Mouse (Mus musculus) limb, embryonic 13.5 days (tissue): ENCODE results near the gene 1700021F05Rik. TPM values are rescaled to one million over a fixed set of nuclear protein-coding genes. Genes with fewer than 3 reads are reported as not detected.
"Not testable (repeated sequence)": the region's sequence is repeated elsewhere in the genome, so short reads cannot be mapped to it uniquely, and the experiment has no call there.

Source experiments
- ATAC-seq: fragments of 200-750 bp; cut with Nextera tagmentation; 2 replicates; pipeline ENCODE4 v1.8.0; 2017; ENCODE audit warnings: low read depth, moderate number of reproducible peaks, moderate TSS enrichment; ENCODE audit not compliant: low FRiP score
- H3K27ac ChIP-seq: fragments of 300-500 bp; sonication (generic); 2 replicates; pipeline ENCODE4 v1.5.1; 2015; ENCODE audit warnings: inconsistent platforms, mild to moderate bottlenecking, moderate library complexity
- H3K27me3 ChIP-seq: fragments of 300-500 bp; sonication (generic); 2 replicates; pipeline ENCODE4 v1.6.1; 2015; ENCODE audit warnings: mild to moderate bottlenecking, inconsistent platforms
- H3K36me3 ChIP-seq: fragments of 300-500 bp; sonication (generic); 2 replicates; pipeline ENCODE4 v1.6.1; 2015; ENCODE audit warnings: inconsistent platforms, mild to moderate bottlenecking, moderate library complexity
- H3K4me1 ChIP-seq: fragments of 300-500 bp; sonication (generic); 2 replicates; pipeline ENCODE4 v1.6.1; 2015; ENCODE audit warnings: inconsistent platforms
- H3K4me2 ChIP-seq: fragments of 300-500 bp; sonication (generic); replicated peaks from 2 replicates; pipeline ENCODE4 v1.6.1; 2015; ENCODE audit warnings: inconsistent platforms, mild to moderate bottlenecking, moderate library complexity
- H3K4me3 ChIP-seq: fragments of 300-500 bp; sonication (generic); 2 replicates; pipeline ENCODE4 v1.5.1; 2015; ENCODE audit warnings: moderate library complexity, mild to moderate bottlenecking, inconsistent platforms
- H3K9ac ChIP-seq: fragments of 300-500 bp; sonication (generic); 2 replicates; pipeline ENCODE4 v1.6.1; 2015; ENCODE audit warnings: mild to moderate bottlenecking, inconsistent platforms
- H3K9me3 ChIP-seq: fragments of 300-500 bp; sonication (generic); 2 replicates; pipeline ENCODE4 v1.6.1; 2016; ENCODE audit warnings: inconsistent platforms
- WGBS: fragments of 180-500 bp; shearing (Covaris S2); methylation state at CpG from one replicate; pipeline ENCODE4 v1.1.7; 2015; 5-methylcytosine and 5-hydroxymethylcytosine counted together
- polyA plus RNA-seq: library from polyadenylated mRNA; unstranded; fragments of >200 nt; fragmentation: Nextera tagmentation; extraction: Ambion mirVana; gene quantifications from 2 replicates; pipeline ENCODE4 v1.2.1, GENCODE M21; 2015

The 1700021F05Rik gene
- polyA plus RNA-seq, 1 experiment from 2014 or later: 53.8 TPM

DNA sequence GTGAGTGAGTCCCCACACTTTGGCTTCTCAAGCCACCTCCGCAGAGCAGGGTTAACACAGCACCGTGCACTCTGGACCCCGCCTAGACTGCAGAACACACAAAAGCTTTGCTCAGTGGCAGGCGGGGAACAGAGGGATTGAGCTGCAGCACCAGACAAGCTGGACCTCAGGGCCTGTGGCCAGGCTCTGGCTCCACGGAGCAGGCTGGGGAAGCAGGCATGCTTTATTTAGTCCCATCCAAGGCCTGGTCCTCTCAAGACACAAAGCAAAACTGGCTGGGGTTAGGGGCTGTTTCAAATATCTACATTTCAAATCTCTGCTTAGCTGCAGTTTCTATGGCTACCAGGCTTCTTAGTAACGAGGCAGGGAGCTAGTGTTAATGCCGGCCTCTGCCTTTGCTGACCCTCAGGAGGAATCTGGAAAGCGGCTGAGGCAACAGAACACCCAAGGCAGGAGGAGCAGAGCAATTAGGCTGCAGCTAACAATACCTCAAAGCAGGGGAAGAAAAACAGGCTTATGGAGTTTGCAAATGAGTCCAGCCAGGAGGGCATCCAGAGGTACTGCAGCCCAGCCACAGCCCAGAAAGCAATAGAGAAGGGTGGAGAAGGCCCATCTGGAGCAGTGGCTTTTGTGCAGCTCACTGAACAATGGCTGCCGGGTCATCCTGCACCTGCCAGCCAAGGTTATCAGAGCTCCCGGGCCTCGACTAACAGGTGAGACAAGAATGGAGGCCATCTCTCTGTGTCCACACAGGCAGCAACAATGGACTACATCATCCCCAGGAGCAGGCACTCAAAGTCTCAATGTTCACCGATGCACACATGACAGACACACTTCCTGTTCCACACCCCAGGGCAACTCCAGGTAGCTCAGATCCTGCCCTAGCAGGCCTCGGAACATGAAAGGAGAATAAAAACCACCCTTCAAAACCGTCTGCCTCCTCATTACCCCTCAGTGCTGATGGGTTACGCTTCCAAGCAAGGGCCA, 13.2 kb downstream of the 1700021F05Rik start:
- Histone ChIP-seq H3K4me1 (peaks cover 10% of the 10 kb centered on the region; the same call in 1 of the 2 replicates), H3K9ac (no peak overlapping the region), H3K27me3 (no peaks in the 10 kb centered on the region), H3K4me2 (no peak overlapping the region), H3K4me3 (no peak overlapping the region), H3K9me3 (no peaks in the 10 kb centered on the region), H3K27ac (peak overlapping the region; percentile 44; the same call in 1 of the 2 replicates), H3K36me3 (peaks cover 73% of the 10 kb centered on the region)
- 48% methylated on average over 15 of the region's 15 CpGs for WGBS
- ATAC-seq: peak; percentile 64; the same call in 1 of the 2 replicates

DNA sequence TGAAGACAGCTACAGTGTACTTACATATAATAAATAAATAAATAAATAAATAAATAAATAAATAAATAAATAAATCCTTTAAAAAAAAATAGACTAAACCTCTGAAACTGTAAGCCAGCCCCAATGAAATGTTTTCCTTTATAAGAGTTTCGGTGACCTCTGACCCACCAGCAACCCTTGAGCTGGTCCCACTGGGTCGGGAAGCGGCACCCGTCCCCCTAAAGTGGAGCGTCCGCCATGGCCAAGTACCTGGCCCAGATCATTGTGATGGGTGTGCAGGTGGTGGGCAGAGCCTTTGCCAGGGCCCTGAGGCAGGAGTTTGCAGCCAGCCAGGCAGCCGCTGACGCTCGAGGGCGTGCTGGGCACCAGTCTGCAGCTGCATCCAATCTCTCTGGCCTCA, 16.9 kb downstream of the 1700021F05Rik start, which contains the start of gene Gm9803:
TSS of gene Gm9803 (plus strand) at position 154 of the 400 bp plus-strand sequence.
- not testable (repeated sequence) for H3K9ac ChIP-seq, H3K9me3 ChIP-seq, H3K27ac ChIP-seq, H3K4me2 ChIP-seq, H3K4me3 ChIP-seq, H3K27me3 ChIP-seq, ATAC-seq
- 92% methylated on average over 10 of the region's 10 CpGs for WGBS
- Histone ChIP-seq H3K36me3 (peaks cover 38% of the 10 kb centered on the region), H3K4me1 (peaks cover 10% of the 10 kb centered on the region; the same call in 1 of the 2 replicates)

DNA sequence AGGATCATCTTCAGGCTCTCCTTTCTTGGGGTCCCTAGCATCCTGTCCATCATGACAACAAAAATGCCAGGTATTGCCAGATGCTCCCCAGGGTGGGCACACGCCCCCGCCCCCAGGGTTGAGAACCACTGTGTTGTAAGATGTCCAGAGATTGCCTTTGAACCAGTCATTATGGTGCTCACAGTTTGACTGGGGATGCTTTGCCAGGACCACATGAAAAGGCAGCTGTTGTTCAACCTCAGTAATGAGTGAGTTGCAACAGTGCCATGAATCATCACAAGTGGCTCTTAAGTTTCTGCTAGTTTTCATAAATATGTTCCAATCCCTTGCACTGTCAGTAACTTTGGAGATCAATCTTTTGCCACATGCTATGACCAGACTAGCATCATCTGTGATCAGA, 20.8 kb downstream of the 1700021F05Rik start:
- Histone ChIP-seq H3K27ac (no peak overlapping the region), H3K9me3 (no peaks in the 10 kb centered on the region), H3K4me1 (peaks cover 16% of the 10 kb centered on the region), H3K4me2 (no peak overlapping the region), H3K9ac (no peak overlapping the region), H3K27me3 (no peaks in the 10 kb centered on the region), H3K4me3 (no peak overlapping the region), H3K36me3 (peaks cover 14% of the 10 kb centered on the region)
- ATAC-seq: no peak
- WGBS: 96% methylated on average over 2 of the region's 2 CpGs

DNA sequence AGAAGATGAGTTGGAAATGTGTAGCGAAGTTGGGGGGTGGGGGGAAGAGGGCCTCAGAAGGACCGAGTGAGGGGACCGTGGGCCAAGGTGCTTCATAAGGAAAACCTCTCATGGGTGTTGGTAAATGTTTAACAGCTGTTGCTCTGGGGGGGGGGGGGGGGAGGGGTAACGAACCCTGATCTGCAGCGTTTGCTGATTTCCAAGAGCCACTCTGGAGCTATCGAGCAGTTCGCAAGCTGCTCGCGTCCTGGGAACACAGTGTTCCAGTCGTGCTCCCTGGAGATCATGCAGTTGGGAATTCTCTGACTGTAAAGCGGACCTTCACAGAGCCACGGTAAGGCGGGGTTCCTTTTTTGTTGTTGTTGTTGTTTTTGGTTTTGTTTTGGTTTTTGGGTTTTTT, 22.4 kb downstream of the 1700021F05Rik start:
- Histone ChIP-seq H3K27me3 (no peaks in the 10 kb centered on the region), H3K4me1 (peaks cover 16% of the 10 kb centered on the region), H3K9me3 (no peaks in the 10 kb centered on the region), H3K4me2 (0 out of 2 replicates have a peak overlapping the region, but pooled peaks have one; percentile 11), H3K4me3 (no peak overlapping the region), H3K27ac (no peak overlapping the region), H3K36me3 (peaks cover 19% of the 10 kb centered on the region), H3K9ac (no peak overlapping the region)
- ATAC-seq: 0 out of 2 replicates have a peak, but pooled peaks have one; percentile 21
- 58% methylated on average over 13 of the region's 13 CpGs for WGBS

DNA sequence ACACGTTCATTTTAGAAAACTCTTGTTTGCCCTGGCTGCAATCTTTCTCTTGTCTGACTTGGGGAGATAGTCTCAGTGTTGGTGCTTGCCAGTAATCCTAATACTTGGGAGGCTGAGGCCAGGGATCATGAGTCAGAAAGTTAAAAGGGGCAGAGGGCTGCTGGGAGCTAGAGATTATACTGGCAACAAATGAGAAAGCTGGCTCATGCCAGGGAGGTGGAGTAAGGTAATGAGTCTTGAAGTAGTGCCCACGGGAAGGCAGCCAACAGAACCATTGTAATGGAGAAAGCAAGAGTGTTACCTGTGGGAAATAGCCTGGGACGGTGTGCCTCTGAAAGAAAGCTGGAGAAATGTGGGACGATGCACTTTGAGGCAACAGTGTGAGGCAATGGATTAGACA, 23.0 kb downstream of the 1700021F05Rik start:
- Histone ChIP-seq H3K4me1 (peaks cover 16% of the 10 kb centered on the region), H3K9me3 (no peaks in the 10 kb centered on the region), H3K36me3 (peaks cover 24% of the 10 kb centered on the region), H3K27me3 (no peaks in the 10 kb centered on the region), H3K4me2 (no peak overlapping the region), H3K9ac (no peak overlapping the region), H3K27ac (peak overlapping the region; percentile 67), H3K4me3 (no peak overlapping the region)
- WGBS: 57% methylated on average over 4 of the region's 4 CpGs
- peak; percentile 42; the same call in 1 of the 2 replicates for ATAC-seq

DNA sequence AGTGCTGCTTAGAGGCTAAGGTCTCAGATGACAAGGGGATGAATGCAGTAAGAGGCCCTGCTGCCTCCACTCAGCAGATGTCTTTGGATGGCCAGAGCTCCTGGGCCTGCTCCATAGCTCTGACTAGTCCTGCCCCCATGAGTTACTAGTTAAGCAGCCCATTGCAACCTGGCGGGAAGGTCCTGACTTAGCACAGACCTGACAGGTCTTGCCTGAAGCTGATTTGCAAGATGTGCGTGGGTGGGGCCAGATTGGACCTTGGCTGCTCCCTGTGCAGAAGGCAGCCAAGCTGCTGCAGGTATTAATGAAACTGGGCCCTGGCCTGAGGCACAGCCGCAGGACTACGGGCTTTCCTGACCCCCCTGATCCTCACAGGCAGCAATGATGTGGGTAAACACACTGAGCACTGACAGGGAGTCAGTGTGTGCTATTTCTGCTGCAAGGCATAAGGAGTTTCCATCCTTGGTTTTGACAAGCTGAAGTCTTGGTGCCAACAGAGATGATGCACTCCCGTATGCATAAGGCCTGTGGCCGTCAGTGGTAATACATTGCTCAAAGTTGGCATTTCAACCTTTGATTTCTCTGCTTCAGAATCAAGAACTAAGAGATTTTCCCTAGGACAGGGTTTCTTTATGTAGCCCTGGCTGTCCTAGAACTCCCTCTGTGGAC, 23.7 kb downstream of the 1700021F05Rik start:
- Histone ChIP-seq H3K4me2 (no peak overlapping the region), H3K27me3 (no peaks in the 10 kb centered on the region), H3K9ac (no peak overlapping the region), H3K9me3 (no peaks in the 10 kb centered on the region), H3K36me3 (peaks cover 29% of the 10 kb centered on the region), H3K4me3 (no peak overlapping the region), H3K4me1 (peaks cover 16% of the 10 kb centered on the region), H3K27ac (0 out of 2 replicates have a peak overlapping the region, but pooled peaks have one; percentile 23)
- no peak for ATAC-seq
- WGBS: 73% methylated on average over 6 of the region's 6 CpGs

DNA sequence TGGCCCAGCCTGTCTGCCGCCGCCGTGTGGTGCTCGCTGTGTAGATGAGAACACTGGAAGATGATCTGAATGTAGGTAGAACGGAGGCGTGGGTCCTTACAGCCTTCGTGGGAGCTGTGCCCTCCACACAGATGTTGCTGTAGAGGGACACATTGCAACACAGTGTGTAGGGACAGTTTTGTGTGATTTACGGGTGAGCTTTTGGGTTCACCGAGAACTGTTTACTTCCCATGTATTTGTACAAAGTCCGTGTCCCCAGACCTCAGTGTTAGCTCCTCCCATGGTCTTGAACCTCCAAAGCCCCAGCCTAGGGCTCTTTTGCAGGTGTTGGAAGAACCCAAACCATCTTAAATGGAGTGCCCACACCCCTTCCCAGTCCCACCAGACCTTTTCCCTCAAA, 27.8 kb downstream of the 1700021F05Rik start:
- no peak overlapping the region for H3K27ac ChIP-seq
- H3K36me3 ChIP-seq: peaks cover 62% of the 10 kb centered on the region

DNA sequence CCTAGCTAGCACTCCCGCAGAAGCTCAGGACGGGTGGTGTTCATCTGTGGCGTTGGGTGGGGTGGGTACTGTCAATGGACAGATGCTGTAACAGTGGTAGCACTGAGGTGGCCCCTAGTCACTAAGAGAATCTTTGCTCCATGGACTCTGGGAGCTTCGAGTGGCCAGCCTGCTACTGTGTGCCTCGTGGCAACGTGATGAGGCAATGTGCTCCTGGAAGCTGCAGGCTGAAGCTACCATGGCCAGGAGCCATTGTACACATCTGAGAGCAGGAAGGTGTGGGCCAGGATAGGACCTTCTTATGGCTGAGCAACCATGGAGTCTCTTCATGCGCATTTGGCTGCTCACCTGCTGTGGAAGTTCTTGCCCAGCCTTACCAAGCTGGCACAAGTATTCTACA, 31.6 kb downstream of the 1700021F05Rik start:
- peaks cover 74% of the 10 kb centered on the region for H3K36me3 ChIP-seq
- no peaks in the 10 kb centered on the region for H3K27me3 ChIP-seq
- no peak overlapping the region for H3K4me3 ChIP-seq
- H3K27ac ChIP-seq: no peak overlapping the region
- WGBS: 96% methylated on average over 7 of the region's 7 CpGs
- no peaks in the 10 kb centered on the region for H3K4me1 ChIP-seq
- ATAC-seq: no peak
- no peaks in the 10 kb centered on the region for H3K9me3 ChIP-seq
- no peak overlapping the region for H3K4me2 ChIP-seq
- H3K9ac ChIP-seq: no peak overlapping the region

More for the DNA sequence above, 27.8 kb downstream of the 1700021F05Rik start:
- 93% methylated on average over 10 of the region's 10 CpGs for WGBS
- ATAC-seq: no peak
- no peak overlapping the region for H3K9ac ChIP-seq
- H3K4me2 ChIP-seq: no peak overlapping the region
- no peak overlapping the region for H3K4me3 ChIP-seq
- no peaks in the 10 kb centered on the region for H3K9me3 ChIP-seq
- H3K27me3 ChIP-seq: no peaks in the 10 kb centered on the region
- peaks cover 14% of the 10 kb centered on the region for H3K4me1 ChIP-seq

DNA sequence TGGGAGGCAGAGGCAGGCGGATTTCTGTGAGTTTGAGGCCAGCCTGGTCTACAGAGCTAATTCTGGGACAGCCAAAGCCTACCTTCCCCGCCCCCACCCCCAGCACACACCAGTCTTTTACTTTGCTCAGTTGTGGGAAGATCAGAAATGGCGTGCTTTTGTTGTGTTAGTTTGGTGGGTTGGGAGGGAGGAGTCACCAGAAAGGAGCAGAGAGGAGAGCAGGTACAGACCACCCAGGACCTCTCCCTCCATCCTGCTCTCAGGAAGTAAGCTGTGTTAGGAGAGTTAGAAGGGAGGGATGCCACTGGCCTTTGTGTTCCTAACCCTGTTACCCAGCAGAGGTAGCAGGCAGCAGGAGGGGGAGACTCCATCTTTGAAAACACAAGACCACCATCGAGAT, 33.7 kb downstream of the 1700021F05Rik start:
- WGBS: 82% methylated on average over 4 of the region's 4 CpGs
- Histone ChIP-seq H3K9ac (no peak overlapping the region), H3K27ac (no peak overlapping the region), H3K27me3 (no peaks in the 10 kb centered on the region), H3K9me3 (no peaks in the 10 kb centered on the region), H3K36me3 (peaks cover 74% of the 10 kb centered on the region), H3K4me1 (no peaks in the 10 kb centered on the region), H3K4me2 (no peak overlapping the region), H3K4me3 (no peak overlapping the region)
- ATAC-seq: no peak

DNA sequence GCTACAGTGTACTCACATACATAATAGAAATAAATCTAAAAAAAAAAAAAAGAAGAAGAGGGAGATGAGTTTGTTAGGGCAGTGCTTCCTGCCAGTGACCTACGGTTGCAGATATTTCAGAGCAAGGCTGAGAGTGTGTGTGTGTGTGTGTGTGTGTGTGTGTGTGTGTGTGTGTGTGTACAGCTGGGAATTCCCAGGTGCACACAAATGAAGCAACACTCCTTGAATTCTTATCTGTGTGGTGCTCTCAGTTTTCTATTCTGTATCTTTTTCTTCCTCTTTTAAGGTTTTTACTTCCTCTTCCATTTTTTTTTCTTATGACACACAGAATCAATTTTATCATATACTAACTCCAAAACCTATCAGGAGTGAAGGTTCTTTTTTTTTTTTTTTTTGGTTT, 36.5 kb downstream of the 1700021F05Rik start:
- Histone ChIP-seq H3K27me3 (no peaks in the 10 kb centered on the region), H3K9me3 (no peaks in the 10 kb centered on the region), H3K27ac (no peak overlapping the region), H3K36me3 (peaks cover 74% of the 10 kb centered on the region), H3K4me2 (no peak overlapping the region), H3K9ac (no peak overlapping the region), H3K4me3 (no peak overlapping the region), H3K4me1 (no peaks in the 10 kb centered on the region)
- WGBS: 94% methylated on average over 1 of the region's 1 CpGs
- ATAC-seq: no peak

DNA sequence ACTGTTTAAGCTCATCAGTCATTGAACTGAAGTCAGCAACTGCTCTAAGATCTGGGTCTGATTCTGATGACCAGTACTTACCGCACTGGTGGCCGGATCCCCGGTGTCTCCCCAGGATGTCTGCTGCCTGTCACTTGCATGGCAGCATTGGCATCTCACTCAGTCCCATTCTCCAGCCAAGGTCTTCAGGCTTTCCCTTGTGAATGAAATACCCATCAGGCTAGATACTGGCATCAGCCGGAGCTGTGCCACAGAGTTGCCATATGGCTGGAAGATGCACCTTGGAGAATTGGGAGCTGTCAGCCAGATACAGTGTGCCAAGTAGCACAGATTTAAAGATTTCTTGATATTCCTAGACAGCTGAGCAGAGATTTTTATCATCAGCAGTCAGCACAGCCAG, 38.2 kb downstream of the 1700021F05Rik start:
- 96% methylated on average over 4 of the region's 4 CpGs for WGBS
- no peaks in the 10 kb centered on the region for H3K4me1 ChIP-seq
- peaks cover 85% of the 10 kb centered on the region for H3K36me3 ChIP-seq
- H3K27me3 ChIP-seq: no peaks in the 10 kb centered on the region
- H3K4me2 ChIP-seq: no peak overlapping the region
- H3K9me3 ChIP-seq: no peaks in the 10 kb centered on the region
- no peak overlapping the region for H3K9ac ChIP-seq
- H3K4me3 ChIP-seq: no peak overlapping the region
- no peak overlapping the region for H3K27ac ChIP-seq
- no peak for ATAC-seq

DNA sequence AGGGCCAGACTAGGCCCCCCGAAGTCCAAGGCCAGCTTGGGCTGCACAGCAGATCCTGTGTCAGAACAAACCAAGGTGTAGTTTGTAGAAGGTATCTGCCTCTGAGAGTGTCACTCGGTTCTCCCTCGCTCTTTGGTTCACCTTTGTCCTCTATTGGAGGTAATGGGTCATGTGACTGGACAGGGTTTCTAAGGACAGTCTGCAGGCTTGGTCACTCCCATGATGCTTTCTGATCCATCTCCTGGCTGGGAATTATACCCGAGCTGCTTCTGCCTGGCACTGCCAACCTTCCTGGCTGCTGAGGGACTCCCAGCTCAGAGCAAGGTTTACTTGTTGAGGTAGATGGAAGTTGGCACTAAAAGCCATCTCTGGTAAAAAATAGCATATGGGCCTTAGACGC, 49.9 kb downstream of the 1700021F05Rik start:
- no peak overlapping the region for H3K4me2 ChIP-seq
- H3K4me3 ChIP-seq: no peak overlapping the region
- H3K27me3 ChIP-seq: no peaks in the 10 kb centered on the region
- peaks cover 34% of the 10 kb centered on the region for H3K4me1 ChIP-seq
- H3K36me3 ChIP-seq: peaks cover 26% of the 10 kb centered on the region
- WGBS: 92% methylated on average over 5 of the region's 5 CpGs
- no peak for ATAC-seq
- no peak overlapping the region for H3K27ac ChIP-seq
- H3K9me3 ChIP-seq: no peaks in the 10 kb centered on the region
- no peak overlapping the region for H3K9ac ChIP-seq
